Mouse (Mus musculus) leukemia stem cell, adult 10-12 weeks (primary cell): ENCODE measurements around the gene Dock6. TPM values are rescaled to one million over a fixed set of nuclear protein-coding genes. Genes with fewer than 3 reads are reported as not detected.

Experiments used
- polyA plus RNA-seq: library from polyadenylated mRNA; stranded (reverse); fragments of >175 nt; gene quantifications from 2 replicates; pipeline ENCODE4 v1.2.3, GENCODE M21; 2012; ENCODE audit warnings: low replicate concordance

Gene Dock6
- 4.1 and 4.6 TPM in 2 replicates for polyA plus RNA-seq

DNA sequence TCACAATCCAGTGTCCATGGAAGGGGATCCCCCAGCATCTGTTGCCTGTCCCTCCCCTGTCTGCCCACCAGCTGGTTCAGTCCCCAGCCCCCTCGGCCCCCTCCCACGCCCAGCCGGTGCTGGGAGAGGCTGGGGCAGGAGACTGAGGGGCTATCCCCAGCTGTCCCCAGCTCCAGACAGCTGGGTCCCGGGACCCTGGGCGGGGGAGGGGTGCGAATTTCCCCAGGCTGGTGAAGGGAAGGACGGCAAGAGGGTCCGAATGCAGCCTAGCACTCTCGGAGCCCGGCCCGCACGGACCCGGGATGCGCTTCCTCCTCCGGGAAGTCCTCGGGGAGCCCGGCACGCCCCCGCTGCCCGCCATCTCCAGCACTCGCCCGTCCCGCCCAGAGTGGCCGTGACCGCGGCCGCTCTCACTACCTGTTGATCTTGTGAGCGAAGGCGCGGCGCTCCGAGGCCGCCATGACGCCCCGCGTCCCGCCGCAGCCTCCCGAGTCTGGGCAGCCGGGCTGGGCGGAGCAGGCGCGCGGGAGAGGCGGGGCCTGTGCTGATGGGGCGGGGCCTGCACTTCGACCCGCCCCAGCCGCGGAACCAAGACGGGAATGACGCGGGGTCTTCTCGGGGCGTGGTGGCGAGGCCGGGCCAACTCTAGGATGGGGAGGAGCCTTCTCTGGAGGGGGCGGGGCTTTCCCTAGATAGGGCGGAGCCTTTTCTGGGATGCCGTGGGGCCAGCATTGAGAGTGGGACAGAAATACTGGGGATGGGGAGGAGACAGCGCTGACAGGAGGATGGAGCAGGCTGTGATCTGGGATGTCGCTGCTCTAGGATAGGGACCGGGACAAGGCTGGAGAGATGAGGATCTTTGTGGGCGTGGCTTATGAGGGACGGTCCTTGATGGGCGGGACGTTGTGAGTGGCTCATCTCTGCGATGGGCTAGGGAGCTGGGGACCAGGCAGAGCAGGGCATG lies at the start of gene Dock6:
Gene Dock6, minus strand, starts transcription at position 508 of the 964 bp plus-strand sequence.

DNA sequence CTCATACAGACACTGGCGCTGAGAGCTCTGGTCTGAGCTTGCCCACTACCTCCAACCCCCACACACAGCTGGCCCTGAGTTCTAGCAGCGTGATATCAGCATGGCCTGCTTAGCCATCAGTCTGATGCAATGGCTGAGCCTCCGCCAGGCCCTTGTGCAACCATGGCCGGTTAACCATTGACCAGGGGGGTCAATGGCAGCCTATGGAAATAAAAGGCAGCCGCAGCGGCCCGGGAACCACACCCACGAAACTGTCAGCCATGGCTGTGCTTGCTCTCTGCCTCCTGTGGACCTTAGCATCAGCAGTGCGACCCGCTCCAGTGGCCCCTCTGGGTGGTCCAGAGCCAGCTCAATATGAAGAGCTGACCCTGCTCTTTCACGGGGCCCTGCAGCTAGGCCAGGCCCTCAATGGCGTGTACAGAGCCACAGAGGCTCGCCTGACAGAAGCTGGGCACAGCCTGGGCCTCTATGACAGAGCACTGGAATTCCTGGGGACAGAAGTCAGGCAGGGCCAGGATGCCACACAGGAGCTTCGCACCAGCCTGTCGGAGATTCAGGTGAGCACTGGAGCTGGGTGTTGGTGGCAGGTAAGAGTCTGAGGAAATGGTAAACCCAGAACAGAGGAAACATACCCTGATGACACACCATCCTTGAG lies 17.1 kb downstream of the Dock6 start, which contains the start of gene Angptl8:
Gene Angptl8, plus strand, starts transcription at position 253 of the 655 bp plus-strand sequence.

DNA sequence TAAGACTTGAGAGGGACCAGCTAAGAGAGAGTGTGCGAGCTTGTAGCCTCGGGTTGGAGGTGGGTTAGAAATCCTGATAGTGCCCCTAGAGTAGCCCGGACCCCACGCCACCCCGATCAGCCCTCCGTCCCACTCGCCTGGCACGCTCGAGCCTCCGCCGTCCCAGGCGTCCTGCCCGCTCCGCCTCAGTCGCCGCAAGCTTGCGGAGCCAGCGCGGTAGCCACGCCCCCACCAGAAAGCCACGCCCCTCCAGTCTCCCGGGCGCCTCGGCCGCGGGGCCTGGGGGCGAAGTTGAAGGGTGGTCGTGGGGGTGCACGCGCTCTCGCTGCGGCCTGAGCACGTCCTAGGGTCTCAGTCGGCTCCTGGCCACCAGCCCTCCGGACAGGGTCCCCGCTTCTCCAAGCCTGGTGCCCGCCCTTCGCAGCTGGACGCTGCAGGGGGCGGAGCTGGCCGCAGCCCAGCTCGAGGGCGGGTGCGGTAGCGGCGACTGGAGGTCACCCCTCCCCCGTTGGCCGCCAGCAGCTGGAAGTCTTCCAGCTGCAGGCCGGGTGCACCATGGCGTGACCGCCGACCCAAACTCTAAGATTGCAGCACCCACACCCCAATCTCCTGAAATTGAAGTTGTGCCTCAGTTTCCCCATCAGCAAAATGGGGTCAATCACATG lies 54.0 kb downstream of the Dock6 start, which contains the start of gene Kank2:
Gene Kank2, minus strand, starts transcription at position 400 of the 665 bp plus-strand sequence.

DNA sequence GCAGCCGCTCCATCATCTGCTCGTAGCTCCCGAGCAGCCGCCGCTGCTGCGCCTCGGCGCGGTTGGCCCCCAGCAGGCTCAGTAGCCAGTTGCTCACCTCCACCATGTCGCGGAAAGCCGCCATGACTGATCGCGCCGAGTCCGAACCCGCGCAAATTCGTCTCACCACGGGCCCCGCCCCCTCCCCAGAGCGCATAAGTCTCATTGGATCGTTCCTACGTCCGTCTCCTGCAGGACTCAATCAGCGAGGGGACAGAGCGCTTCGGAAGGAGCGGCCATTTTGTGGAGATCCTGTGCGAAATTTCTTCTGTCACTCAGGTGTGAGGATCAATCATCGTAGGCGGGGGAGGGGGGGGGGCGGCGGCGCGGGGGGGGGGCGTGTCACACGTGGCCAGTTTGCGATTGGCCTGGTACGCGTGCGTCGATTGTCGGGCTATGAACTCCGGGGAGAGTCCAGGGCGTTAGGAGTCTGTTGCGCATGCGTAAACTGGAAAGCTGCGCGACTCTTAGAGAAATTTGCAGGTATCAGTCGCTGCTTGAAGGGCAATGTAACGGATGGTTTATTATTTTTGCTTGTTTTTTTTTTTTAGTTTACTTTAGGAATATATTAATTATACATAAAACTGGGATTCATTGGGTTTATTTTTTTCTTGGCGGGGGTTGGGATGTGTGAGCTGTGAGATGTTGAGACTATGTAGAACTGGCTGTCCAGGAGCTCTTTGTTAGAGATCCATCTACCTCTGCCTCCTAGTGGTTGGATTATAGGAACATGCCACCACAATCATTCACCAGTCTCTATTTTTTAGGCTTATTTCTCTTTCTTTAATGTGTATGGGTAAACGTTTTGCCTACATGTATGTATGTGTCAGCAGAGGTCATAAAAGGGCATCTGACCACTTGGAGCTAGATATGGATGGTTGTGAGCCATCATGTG lies 92.0 kb downstream of the Dock6 start, which contains the start of gene Spc24:
Gene Spc24, minus strand, starts transcription at position 149 of the 934 bp plus-strand sequence.

Other genes starting within 250 kb of the Dock6 start
- 291 and 327 TPM in 2 replicates for gene Smarca4, start 236.5 kb downstream of the Dock6 start, polyA plus RNA-seq
- 5.5 and 9.9 TPM in 2 replicates for gene Ldlr, start 129.2 kb downstream of the Dock6 start, polyA plus RNA-seq
- 66.2 and 67.6 TPM in 2 replicates for gene Spc24, start 92.3 kb downstream of the Dock6 start, polyA plus RNA-seq
- gene Kank2, start 53.9 kb downstream of the Dock6 start, polyA plus RNA-seq = 0.86 and 1.6 TPM in 2 replicates
- gene Angptl8, start 17.1 kb downstream of the Dock6 start, polyA plus RNA-seq = not detected in 2 replicates
- 2.8 and 3.1 TPM in 2 replicates for gene Rab3d, start 65.6 kb upstream of the Dock6 start, polyA plus RNA-seq
- gene Ccdc159, start 74.8 kb upstream of the Dock6 start, polyA plus RNA-seq = 0.15 and 0.30 TPM in 2 replicates
- gene Tmem205, start 74.9 kb upstream of the Dock6 start, polyA plus RNA-seq = 7.7 and 9.7 TPM in 2 replicates
- 2.7 and 3.5 TPM in 2 replicates for gene Plppr2, start 84.4 kb upstream of the Dock6 start, polyA plus RNA-seq
- 5.8 and 8.2 TPM in 2 replicates for gene Swsap1, start 103.1 kb upstream of the Dock6 start, polyA plus RNA-seq
- gene Epor, start 110.9 kb upstream of the Dock6 start, polyA plus RNA-seq = 411 and 740 TPM in 2 replicates
- 3.8 and 4.2 TPM in 2 replicates for gene Rgl3, start 136.8 kb upstream of the Dock6 start, polyA plus RNA-seq
- gene Ccdc151, start 150.0 kb upstream of the Dock6 start, polyA plus RNA-seq = not detected in 2 replicates
- gene Prkcsh, start 150.2 kb upstream of the Dock6 start, polyA plus RNA-seq = 89.7 and 142 TPM in 2 replicates
- 0.05 TPM in 1 of 2 replicates, not detected in the other for gene Elavl3, start 199.4 kb upstream of the Dock6 start, polyA plus RNA-seq
- not detected in 2 replicates for gene Gm49318, start 218.6 kb upstream of the Dock6 start, polyA plus RNA-seq
- 19.9 and 36.2 TPM in 2 replicates for gene Zfp653, start 218.7 kb upstream of the Dock6 start, polyA plus RNA-seq
- gene Ecsit, start 232.8 kb upstream of the Dock6 start, polyA plus RNA-seq = 15.6 and 32.9 TPM in 2 replicates
- gene Cnn1, start 246.6 kb upstream of the Dock6 start, polyA plus RNA-seq = not detected in 2 replicates